Mouse (Mus musculus) adrenal gland, postnatal 25 days (tissue): ENCODE results near the gene Zfp961. TPM values are rescaled to one million over a fixed set of nuclear protein-coding genes. Genes with fewer than 3 reads are reported as not detected.
"Not testable (repeated sequence)": the region's sequence is repeated elsewhere in the genome, so short reads cannot be mapped to it uniquely, and the experiment has no call there.

Experiments used
- DNase-seq: peaks from one replicate; pipeline ENCODE4 v3.0.0; 2021; ENCODE audit warnings: mixed read lengths
- long read RNA-seq: library from polyadenylated mRNA; stranded (forward); transcript quantifications from one replicate; pipeline ENCODE4 v2.0.0, GENCODE M21; 2021
- total RNA-seq: library from RNA; stranded (reverse); gene quantifications from 2 replicates; pipeline ENCODE4 v1.2.3, GENCODE M21; 2021

The Zfp961 gene
- 30.8 and 37.1 TPM in 2 replicates for total RNA-seq
- long read RNA-seq, partial matches to known transcripts, result 0 of 7 reads
- long read RNA-seq, other reads (novel, unspliced or antisense), result 0 of 7 reads

GRCm38 (mm10) chr8:71950482-71951221 is at the start of gene Zfp961:
Gene Zfp961 (plus strand): TSS chr8:71951038.
- DNase-seq, result peak; percentile 98

- DNase-seq, result not testable (repeated sequence)
Measured at GRCm38 (mm10) chr8:71903084-71903483, 47.8 kb upstream of the Zfp961 start.

- DNase-seq, result no peak
Measured at GRCm38 (mm10) chr8:71906809-71907208, 44.0 kb upstream of the Zfp961 start.

- DNase-seq, result no peak
Measured at GRCm38 (mm10) chr8:71907798-71908257, 43.0 kb upstream of the Zfp961 start.

- DNase-seq, result peak; percentile 86
Measured at GRCm38 (mm10) chr8:71908309-71909261, 42.3 kb upstream of the Zfp961 start, which contains the start of the genes Zfp882 and Zfp617. Gene Zfp882 (plus strand): TSS chr8:71908608. Gene Zfp617 (plus strand): TSS chr8:71908635.

- no peak for DNase-seq
Measured at GRCm38 (mm10) chr8:71912286-71912685, 38.6 kb upstream of the Zfp961 start.

GRCm38 (mm10) chr8:71922567-71923401 is 28.1 kb upstream of the Zfp961 start:
- DNase-seq, result peak; percentile 93

GRCm38 (mm10) chr8:71925791-71926190 is 25.0 kb upstream of the Zfp961 start:
- no peak for DNase-seq

GRCm38 (mm10) chr8:71926551-71926950 is 24.3 kb upstream of the Zfp961 start:
- peak; percentile 3 for DNase-seq

- DNase-seq, result no peak
Measured at GRCm38 (mm10) chr8:71927779-71928178, 23.1 kb upstream of the Zfp961 start.

GRCm38 (mm10) chr8:71938037-71938436 is 12.8 kb upstream of the Zfp961 start:
- DNase-seq, result not testable (repeated sequence)

GRCm38 (mm10) chr8:71940293-71941208 is 10.3 kb upstream of the Zfp961 start:
- no peak for DNase-seq

GRCm38 (mm10) chr8:71941776-71942175 is 9.1 kb upstream of the Zfp961 start:
- DNase-seq, result no peak

- DNase-seq, result no peak
Measured at GRCm38 (mm10) chr8:71948624-71949023, 2.2 kb upstream of the Zfp961 start.

GRCm38 (mm10) chr8:71951436-71952161 is 761 bp downstream of the Zfp961 start:
- DNase-seq, result no peak

- no peak for DNase-seq
Measured at GRCm38 (mm10) chr8:71952489-71952888, 1.7 kb downstream of the Zfp961 start.

GRCm38 (mm10) chr8:71952961-71953700 is 2.3 kb downstream of the Zfp961 start:
- DNase-seq, result not testable (repeated sequence)

- no peak for DNase-seq
Measured at GRCm38 (mm10) chr8:71954666-71955065, 3.8 kb downstream of the Zfp961 start.

- DNase-seq, result no peak
Measured at GRCm38 (mm10) chr8:71960483-71960882, 9.6 kb downstream of the Zfp961 start.
